Mouse (Mus musculus) midbrain, embryonic 15.5 days (tissue): ENCODE measurements around the gene AI597479. TPM values are rescaled to one million over a fixed set of nuclear protein-coding genes. Genes with fewer than 3 reads are reported as not detected.

Experiments
- polyA plus RNA-seq: library from polyadenylated mRNA; unstranded; fragments of >200 nt; fragmentation: Nextera tagmentation; extraction: Ambion mirVana; gene quantifications from 2 replicates; pipeline ENCODE4 v1.2.1, GENCODE M21; 2015

Gene AI597479
- polyA plus RNA-seq, 1 experiment from 2014 or later: 54.5 TPM

Other genes starting within 250 kb of the AI597479 start
- 29.3 and 35.4 TPM in 2 replicates for gene Mrps9, start 247.5 kb upstream of the AI597479 start, polyA plus RNA-seq
- gene Gpr45, start 145.8 kb upstream of the AI597479 start, polyA plus RNA-seq: 17.9 TPM in 2 replicates
- gene Tgfbrap1, start 73 bp upstream of the AI597479 start, polyA plus RNA-seq: 19.1 and 19.5 TPM in 2 replicates
- gene Fhl2, start 98.3 kb downstream of the AI597479 start, polyA plus RNA-seq: 24.7 and 25.7 TPM in 2 replicates